Mouse (Mus musculus) monocyte, adult 2 months (primary cell): Measurements from ENCODE around the gene Adam12.

ENCODE experiments used
- DNase-seq, 2 experiments: peaks; one replicate each; pipeline ENCODE4 v3.0.0; 2022; ENCODE audit warnings: low spot score in 2 of 2, low read depth in 1 of 2

Gene Adam12

GRCm38 (mm10) chr7:134151330-134151729 lies 80.6 kb downstream of the Adam12 start:
- DNase-seq, result no peak

- DNase-seq, result no peak
These were observed 81.6 kb downstream of the Adam12 start for GRCm38 (mm10) chr7:134150305-134150704.

- DNase-seq, result no peak
These were observed 82.6 kb downstream of the Adam12 start for GRCm38 (mm10) chr7:134149351-134149750.

- DNase-seq, result no peak
These were observed 84.4 kb downstream of the Adam12 start for GRCm38 (mm10) chr7:134147561-134147960.

- DNase-seq, result no peak
These were observed 85.1 kb downstream of the Adam12 start for GRCm38 (mm10) chr7:134146821-134147220.

GRCm38 (mm10) chr7:134144111-134144510 lies 87.8 kb downstream of the Adam12 start:
- DNase-seq, result no peak

- DNase-seq, result no peak
These were observed 92.5 kb downstream of the Adam12 start for GRCm38 (mm10) chr7:134139291-134139949.

- DNase-seq, result no peak
These were observed 99.6 kb downstream of the Adam12 start for GRCm38 (mm10) chr7:134132323-134132722.

- DNase-seq, result no peak
These were observed 103.8 kb downstream of the Adam12 start for GRCm38 (mm10) chr7:134128087-134128522.

GRCm38 (mm10) chr7:134121397-134121796 lies 110.5 kb downstream of the Adam12 start:
- no peak for DNase-seq

GRCm38 (mm10) chr7:134115438-134115837 lies 116.5 kb downstream of the Adam12 start:
- DNase-seq, result no peak

- no peak for DNase-seq
These were observed 117.4 kb downstream of the Adam12 start for GRCm38 (mm10) chr7:134114311-134115188.

GRCm38 (mm10) chr7:134113829-134114228 lies 118.1 kb downstream of the Adam12 start:
- no peak for DNase-seq

GRCm38 (mm10) chr7:134110116-134110515 lies 121.8 kb downstream of the Adam12 start:
- DNase-seq, result no peak

- no peak for DNase-seq
These were observed 124.1 kb downstream of the Adam12 start for GRCm38 (mm10) chr7:134107849-134108248.

GRCm38 (mm10) chr7:134099010-134099409 lies 132.9 kb downstream of the Adam12 start:
- DNase-seq, result no peak

- DNase-seq, result no peak
These were observed 134.1 kb downstream of the Adam12 start for GRCm38 (mm10) chr7:134097861-134098260.

- no peak for DNase-seq
These were observed 138.1 kb downstream of the Adam12 start for GRCm38 (mm10) chr7:134093871-134094270.

- DNase-seq, result no peak
These were observed 141.2 kb downstream of the Adam12 start for GRCm38 (mm10) chr7:134090764-134091163.

- no peak for DNase-seq
These were observed 141.7 kb downstream of the Adam12 start for GRCm38 (mm10) chr7:134090256-134090655.

GRCm38 (mm10) chr7:134088548-134089347 lies 143.2 kb downstream of the Adam12 start:
- DNase-seq, result no peak
